Mouse (Mus musculus) liver, embryonic 14.5 days (tissue): ENCODE measurements around the gene Vps29. TPM values are rescaled to one million over a fixed set of nuclear protein-coding genes. Genes with fewer than 3 reads are reported as not detected.
A peak's percentile ranks its signal among the peaks of the same experiment; 100 is the strongest.

ENCODE experiments used
- ATAC-seq: fragments of 200-750 bp; cut with Nextera tagmentation; 2 replicates; pipeline ENCODE4 v1.8.0; 2017; ENCODE audit warnings: moderate number of reproducible peaks, mild to moderate bottlenecking, moderate library complexity; ENCODE audit not compliant: insufficient read depth
- DNase-seq, 3 experiments: peaks; one replicate each; pipeline ENCODE4 v3.0.0-alpha.2; 2012 to 2013; ENCODE audit warnings: low read depth in 3 of 3, low spot score in 3 of 3
- H3K27ac ChIP-seq: fragments of 300-500 bp; sonication (generic); 2 replicates; pipeline ENCODE4 v1.5.1; 2014; ENCODE audit warnings: moderate library complexity, mild to moderate bottlenecking, control low read depth, inconsistent platforms
- H3K27me3 ChIP-seq: fragments of 300-500 bp; sonication (generic); 2 replicates; pipeline ENCODE4 v1.6.1; 2014; ENCODE audit warnings: mild to moderate bottlenecking, low read length, moderate library complexity; ENCODE audit not compliant: control insufficient read depth, insufficient read depth
- H3K36me3 ChIP-seq: fragments of 300-500 bp; sonication (generic); replicated peaks from 2 replicates; pipeline ENCODE4 v1.6.1; 2014; ENCODE audit warnings: low read depth; ENCODE audit not compliant: control insufficient read depth, insufficient read depth
- H3K4me1 ChIP-seq, 2 experiments: fragments of 200-500 bp in 1 of 2; fragments of 300-500 bp in 1 of 2; sonication (generic) in 1 of 2; replicated peaks; 2 replicates each; pipeline ENCODE4 v1.6.1; 2012 to 2014; ENCODE audit warnings: antibody characterized with exemption in 1 of 2, inconsistent platforms in 1 of 2, low read length in 1 of 2; ENCODE audit not compliant: control insufficient read depth in 2 of 2, insufficient read depth in 2 of 2
- H3K4me2 ChIP-seq: fragments of 300-500 bp; sonication (generic); 2 replicates; pipeline ENCODE4 v1.6.1; 2014; ENCODE audit warnings: low read depth, mild to moderate bottlenecking, control low read depth, moderate library complexity
- H3K4me3 ChIP-seq, 2 experiments: fragments of 200-500 bp in 1 of 2; fragments of 300-500 bp in 1 of 2; sonication (generic) in 1 of 2; 2 replicates each; pipeline ENCODE4 v1.5.1; 2012 to 2014; ENCODE audit warnings: low read depth in 2 of 2, low read length in 2 of 2, mild to moderate bottlenecking in 2 of 2, control low read depth in 1 of 2, inconsistent platforms in 1 of 2, moderate library complexity in 1 of 2; ENCODE audit not compliant: insufficient read depth in 1 of 2
- H3K9ac ChIP-seq: fragments of 300-500 bp; sonication (generic); replicated peaks from 2 replicates; pipeline ENCODE4 v1.6.1; 2014; ENCODE audit warnings: mild to moderate bottlenecking, control low read depth, moderate library complexity
- H3K9me3 ChIP-seq: fragments of 300-500 bp; sonication (generic); 2 replicates; pipeline ENCODE4 v1.6.1; 2016; ENCODE audit warnings: low read length, mixed read lengths; ENCODE audit not compliant: control insufficient read depth
- CTCF ChIP-seq: IDR thresholded peaks from 2 replicates; pipeline ENCODE4 v1.5.1; 2016; ENCODE audit warnings: antibody characterized with exemption, low read depth, control low read depth
- EP300 ChIP-seq: IDR thresholded peaks from 2 replicates; pipeline ENCODE4 v1.6.1; 2016; ENCODE audit warnings: antibody characterized with exemption, low read depth
- WGBS: fragments of 180-500 bp; shearing (Covaris S2); extraction: QIAGEN DNeasy Blood & Tissue Kit; methylation state at CpG from one replicate; pipeline ENCODE4 v1.1.7; 2014; ENCODE audit not compliant: insufficient replicate concordance; 5-methylcytosine and 5-hydroxymethylcytosine counted together
- polyA plus RNA-seq, 2 experiments: library from polyadenylated mRNA; depleted of rRNA in 1 of 2; stranded (reverse) in 1 of 2; unstranded in 1 of 2; fragments of >200 nt; fragmentation: Nextera tagmentation in 1 of 2; extraction: Ambion mirVana in 1 of 2; gene quantifications; 2 replicates each; pipeline versions ENCODE4 v1.2.1 to v1.2.3; 2012 to 2014

The Vps29 gene
- polyA plus RNA-seq, 2 experiments, result 48.1 to 130 TPM

- H3K36me3 ChIP-seq, result peaks cover 60% of the 10 kb centered on the region
- no peak overlapping the region for H3K9ac ChIP-seq
- no peak overlapping the region for H3K4me2 ChIP-seq
- WGBS, result 74% methylated on average over 5 of the region's 5 CpGs
- no peaks in the 10 kb centered on the region for H3K9me3 ChIP-seq
- no peak for TF ChIP-seq CTCF
- no peak for TF ChIP-seq EP300
- H3K4me3 ChIP-seq, result no peak overlapping the region
- no peak overlapping the region for H3K27ac ChIP-seq
- H3K27me3 ChIP-seq, result no peaks in the 10 kb centered on the region
- no peaks in the 10 kb centered on the region for H3K4me1 ChIP-seq
- no peak for DNase-seq
- no peak for ATAC-seq
Observed at GRCm38 (mm10) chr5:122402772-122403171, 48.6 kb downstream of the Vps29 start.

GRCm38 (mm10) chr5:122403362-122403761 is 49.2 kb downstream of the Vps29 start:
- Histone ChIP-seq H3K4me1 (no peaks in the 10 kb centered on the region), H3K27ac (no peak overlapping the region), H3K27me3 (no peaks in the 10 kb centered on the region), H3K4me3 (no peak overlapping the region), H3K4me2 (no peak overlapping the region), H3K9ac (no peak overlapping the region), H3K9me3 (no peaks in the 10 kb centered on the region), H3K36me3 (peaks cover 57% of the 10 kb centered on the region)
- 86% methylated on average over 12 of the region's 12 CpGs for WGBS
- TF ChIP-seq CTCF (no peak), EP300 (no peak)
- DNase-seq (no peak), ATAC-seq (no peak)

- Histone ChIP-seq H3K9ac (no peak overlapping the region), H3K27me3 (no peaks in the 10 kb centered on the region), H3K36me3 (peaks cover 51% of the 10 kb centered on the region), H3K4me3 (no peak overlapping the region), H3K4me1 (no peaks in the 10 kb centered on the region), H3K27ac (no peak overlapping the region), H3K9me3 (no peaks in the 10 kb centered on the region), H3K4me2 (no peak overlapping the region)
- DNase-seq (no peak), ATAC-seq (no peak)
- TF ChIP-seq EP300 (no peak), CTCF (no peak)
- WGBS, result 78% methylated on average over 10 of the region's 10 CpGs
Observed at GRCm38 (mm10) chr5:122405537-122405936, 51.4 kb downstream of the Vps29 start.

- WGBS, result 81% methylated on average over 19 of the region's 19 CpGs
- ATAC-seq, result no peak
Observed at GRCm38 (mm10) chr5:122409692-122410645, 55.8 kb downstream of the Vps29 start.

GRCm38 (mm10) chr5:122411892-122412291 is 57.7 kb downstream of the Vps29 start:
- no peaks in the 10 kb centered on the region for H3K27me3 ChIP-seq
- WGBS, result 70% methylated on average over 5 of the region's 5 CpGs

More at GRCm38 (mm10) chr5:122409692-122410645, 55.8 kb downstream of the Vps29 start:
- H3K4me1 ChIP-seq, result no peaks in the 10 kb centered on the region
- TF ChIP-seq CTCF (peak; percentile 56), EP300 (no peak)
- H3K4me2 ChIP-seq, result no peak overlapping the region
- H3K9ac ChIP-seq, result no peak overlapping the region
- H3K9me3 ChIP-seq, result no peaks in the 10 kb centered on the region
- no peaks in the 10 kb centered on the region for H3K27me3 ChIP-seq
- DNase-seq, result no peak
- no peak overlapping the region for H3K27ac ChIP-seq
- no peak overlapping the region for H3K4me3 ChIP-seq
- peaks cover 20% of the 10 kb centered on the region for H3K36me3 ChIP-seq

More at GRCm38 (mm10) chr5:122411892-122412291, 57.7 kb downstream of the Vps29 start:
- Histone ChIP-seq H3K4me3 (no peak overlapping the region), H3K4me1 (no peaks in the 10 kb centered on the region), H3K36me3 (peaks cover under 1% of the 10 kb centered on the region), H3K4me2 (no peak overlapping the region), H3K27ac (no peak overlapping the region), H3K9me3 (no peaks in the 10 kb centered on the region), H3K9ac (no peak overlapping the region)
- ATAC-seq (no peak), DNase-seq (no peak)
- no peak for TF ChIP-seq EP300
